Mouse (Mus musculus) limb, embryonic 13.5 days (tissue): ENCODE results near the gene Fcgrt. TPM values are rescaled to one million over a fixed set of nuclear protein-coding genes. Genes with fewer than 3 reads are reported as not detected.

Experiments
- ATAC-seq: fragments of 200-750 bp; cut with Nextera tagmentation; 2 replicates; pipeline ENCODE4 v1.8.0; 2017; ENCODE audit warnings: low read depth, moderate number of reproducible peaks, moderate TSS enrichment; ENCODE audit not compliant: low FRiP score
- H3K27ac ChIP-seq: fragments of 300-500 bp; sonication (generic); 2 replicates; pipeline ENCODE4 v1.5.1; 2015; ENCODE audit warnings: inconsistent platforms, mild to moderate bottlenecking, moderate library complexity
- H3K27me3 ChIP-seq: fragments of 300-500 bp; sonication (generic); 2 replicates; pipeline ENCODE4 v1.6.1; 2015; ENCODE audit warnings: mild to moderate bottlenecking, inconsistent platforms
- H3K36me3 ChIP-seq: fragments of 300-500 bp; sonication (generic); 2 replicates; pipeline ENCODE4 v1.6.1; 2015; ENCODE audit warnings: inconsistent platforms, mild to moderate bottlenecking, moderate library complexity
- H3K4me1 ChIP-seq: fragments of 300-500 bp; sonication (generic); 2 replicates; pipeline ENCODE4 v1.6.1; 2015; ENCODE audit warnings: inconsistent platforms
- H3K4me2 ChIP-seq: fragments of 300-500 bp; sonication (generic); replicated peaks from 2 replicates; pipeline ENCODE4 v1.6.1; 2015; ENCODE audit warnings: inconsistent platforms, mild to moderate bottlenecking, moderate library complexity
- H3K4me3 ChIP-seq: fragments of 300-500 bp; sonication (generic); 2 replicates; pipeline ENCODE4 v1.5.1; 2015; ENCODE audit warnings: moderate library complexity, mild to moderate bottlenecking, inconsistent platforms
- H3K9ac ChIP-seq: fragments of 300-500 bp; sonication (generic); 2 replicates; pipeline ENCODE4 v1.6.1; 2015; ENCODE audit warnings: mild to moderate bottlenecking, inconsistent platforms
- H3K9me3 ChIP-seq: fragments of 300-500 bp; sonication (generic); 2 replicates; pipeline ENCODE4 v1.6.1; 2016; ENCODE audit warnings: inconsistent platforms
- WGBS: fragments of 180-500 bp; shearing (Covaris S2); methylation state at CpG from one replicate; pipeline ENCODE4 v1.1.7; 2015; 5-methylcytosine and 5-hydroxymethylcytosine counted together
- polyA plus RNA-seq: library from polyadenylated mRNA; unstranded; fragments of >200 nt; fragmentation: Nextera tagmentation; extraction: Ambion mirVana; gene quantifications from 2 replicates; pipeline ENCODE4 v1.2.1, GENCODE M21; 2015

The Fcgrt gene
- polyA plus RNA-seq, 1 experiment from 2014 or later, result 44.0 TPM

- H3K9ac ChIP-seq, result no peak overlapping the region
- no peak overlapping the region for H3K4me3 ChIP-seq
- H3K4me2 ChIP-seq, result no peak overlapping the region
- no peak for ATAC-seq
- H3K27ac ChIP-seq, result no peak overlapping the region
- H3K36me3 ChIP-seq, result peaks cover 39% of the 10 kb centered on the region
- no peaks in the 10 kb centered on the region for H3K9me3 ChIP-seq
- 69% methylated on average over 8 of the region's 8 CpGs for WGBS
- peaks cover 21% of the 10 kb centered on the region for H3K27me3 ChIP-seq
- H3K4me1 ChIP-seq, result 0 out of 2 replicates have a peak, but pooled peaks cover 7% of the 10 kb centered on the region
Observed at GRCm38 (mm10) chr7:45139904-45140723, 36.5 kb upstream of the Fcgrt start.

DNA sequence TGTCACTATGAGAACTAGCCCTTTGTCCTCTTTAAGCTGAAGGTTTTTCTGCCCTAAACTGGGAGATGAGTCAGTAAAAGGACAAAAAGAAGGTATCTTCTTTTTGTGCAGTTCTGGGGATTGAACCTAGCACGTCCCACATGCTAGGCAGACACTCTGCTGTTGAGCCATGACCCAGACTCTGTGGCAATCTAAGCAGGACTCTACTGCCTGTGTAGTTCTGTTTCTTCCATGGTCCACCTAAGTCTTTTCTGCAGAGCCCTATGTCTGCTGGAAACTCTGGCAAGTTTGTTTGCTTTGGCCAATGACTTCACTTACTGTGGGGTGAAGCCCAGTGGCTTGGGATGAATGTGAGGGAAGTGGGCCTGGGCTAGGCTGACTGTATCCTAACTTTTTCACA is 34.8 kb upstream of the Fcgrt start:
- no peak overlapping the region for H3K4me3 ChIP-seq
- WGBS, result 79% methylated on average over 1 of the region's 1 CpGs
- H3K4me2 ChIP-seq, result no peak overlapping the region
- 0 out of 2 replicates have a peak overlapping the region, but pooled peaks have one; percentile 19 for H3K9ac ChIP-seq
- no peak for ATAC-seq
- H3K27me3 ChIP-seq, result peaks cover 31% of the 10 kb centered on the region
- no peaks in the 10 kb centered on the region for H3K9me3 ChIP-seq
- no peak overlapping the region for H3K27ac ChIP-seq
- 0 out of 2 replicates have a peak, but pooled peaks cover 7% of the 10 kb centered on the region for H3K4me1 ChIP-seq
- peaks cover 21% of the 10 kb centered on the region for H3K36me3 ChIP-seq

GRCm38 (mm10) chr7:45137171-45138006 is 33.7 kb upstream of the Fcgrt start:
- no peak overlapping the region for H3K4me3 ChIP-seq
- WGBS, result 81% methylated on average over 12 of the region's 12 CpGs
- no peaks in the 10 kb centered on the region for H3K9me3 ChIP-seq
- no peak for ATAC-seq
- H3K27ac ChIP-seq, result no peak overlapping the region
- no peak overlapping the region for H3K4me2 ChIP-seq
- H3K27me3 ChIP-seq, result peaks cover 31% of the 10 kb centered on the region
- no peak overlapping the region for H3K9ac ChIP-seq
- H3K4me1 ChIP-seq, result 0 out of 2 replicates have a peak, but pooled peaks cover 7% of the 10 kb centered on the region
- peaks cover 11% of the 10 kb centered on the region for H3K36me3 ChIP-seq

DNA sequence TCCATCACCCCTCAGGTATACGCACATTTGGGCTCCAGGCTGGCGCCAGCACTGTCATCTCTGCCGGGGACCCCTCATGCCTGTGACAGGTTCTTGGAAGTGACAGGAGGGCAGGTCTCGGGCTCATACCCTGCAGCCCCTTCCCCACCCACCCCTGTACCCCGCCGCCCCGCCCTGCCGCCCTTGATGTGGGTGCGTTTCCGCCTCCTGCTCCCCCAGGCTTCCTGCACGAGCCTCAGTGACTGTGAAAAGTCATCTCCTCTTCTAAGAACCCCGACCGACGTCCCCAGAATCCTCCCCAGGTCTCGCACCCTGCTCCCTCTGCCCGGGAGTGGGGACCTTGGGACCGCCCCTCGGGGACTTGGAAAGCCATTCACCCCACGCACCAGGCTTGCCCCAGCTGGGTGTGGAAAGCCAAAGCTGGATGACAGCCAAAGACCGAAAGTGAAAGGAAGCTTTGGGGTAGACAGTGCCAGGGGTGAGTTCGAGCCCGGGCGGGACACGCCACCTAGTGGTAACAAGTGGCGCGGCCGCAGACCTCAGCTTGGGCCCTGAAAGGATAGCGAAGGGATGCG is 32.4 kb upstream of the Fcgrt start, which contains the start of the genes Gm45713 and Flt3l:
Gene Gm45713, minus strand, starts transcription at position 239 of the 575 bp plus-strand sequence.
Gene Flt3l, minus strand, starts transcription at position 440 of the 575 bp plus-strand sequence.
- Histone ChIP-seq H3K27ac (no peak within 1 kb of the TSS), H3K27me3 (peaks cover 31% of the 10 kb centered on the region), H3K9me3 (no peaks in the 10 kb centered on the region), H3K4me3 (peak within 1 kb of the TSS; percentile 58), H3K4me1 (0 out of 2 replicates have a peak, but pooled peaks cover 7% of the 10 kb centered on the region), H3K4me2 (peak within 1 kb of the TSS; percentile 80), H3K9ac (peak within 1 kb of the TSS; percentile 75), H3K36me3 (no peaks in the 10 kb centered on the region; the same call in 1 of the 2 replicates)
- WGBS, result 1% methylated on average over 29 of the region's 29 CpGs
- peak; percentile 77 for ATAC-seq

GRCm38 (mm10) chr7:45135370-45135769 is 31.7 kb upstream of the Fcgrt start:
- Histone ChIP-seq H3K36me3 (no peaks in the 10 kb centered on the region), H3K27me3 (peaks cover 31% of the 10 kb centered on the region), H3K4me1 (0 out of 2 replicates have a peak, but pooled peaks cover 7% of the 10 kb centered on the region), H3K4me3 (peak overlapping the region; percentile 58), H3K27ac (no peak overlapping the region), H3K9me3 (no peaks in the 10 kb centered on the region), H3K9ac (no peak overlapping the region), H3K4me2 (peak overlapping the region; percentile 80)
- no peak for ATAC-seq
- WGBS, result 62% methylated on average over 3 of the region's 3 CpGs

- no peaks in the 10 kb centered on the region for H3K9me3 ChIP-seq
- H3K27me3 ChIP-seq, result peaks cover 31% of the 10 kb centered on the region
- ATAC-seq, result no peak
- H3K4me2 ChIP-seq, result 0 out of 2 replicates have a peak overlapping the region, but pooled peaks have one; percentile 3
- H3K4me3 ChIP-seq, result no peak overlapping the region
- H3K4me1 ChIP-seq, result peaks cover 11% of the 10 kb centered on the region
- H3K27ac ChIP-seq, result no peak overlapping the region
- no peak overlapping the region for H3K9ac ChIP-seq
- H3K36me3 ChIP-seq, result no peaks in the 10 kb centered on the region
- WGBS, result 7% methylated on average over 12 of the region's 12 CpGs
Observed at GRCm38 (mm10) chr7:45134544-45135026, 30.9 kb upstream of the Fcgrt start.

- H3K4me2 ChIP-seq, result no peak overlapping the region
- no peak for ATAC-seq
- WGBS, result 77% methylated on average over 8 of the region's 8 CpGs
- no peak overlapping the region for H3K4me3 ChIP-seq
- no peaks in the 10 kb centered on the region for H3K36me3 ChIP-seq
- H3K27me3 ChIP-seq, result peaks cover 31% of the 10 kb centered on the region
- no peaks in the 10 kb centered on the region for H3K9me3 ChIP-seq
- H3K9ac ChIP-seq, result no peak overlapping the region
- no peak overlapping the region for H3K27ac ChIP-seq
- peaks cover 17% of the 10 kb centered on the region for H3K4me1 ChIP-seq
Observed at GRCm38 (mm10) chr7:45133446-45134159, 30.0 kb upstream of the Fcgrt start.

GRCm38 (mm10) chr7:45131850-45132249 is 28.2 kb upstream of the Fcgrt start:
- ATAC-seq, result no peak
- Histone ChIP-seq H3K4me3 (no peak overlapping the region), H3K4me2 (no peak overlapping the region), H3K27me3 (peaks cover 22% of the 10 kb centered on the region), H3K27ac (no peak overlapping the region), H3K4me1 (peaks cover 24% of the 10 kb centered on the region), H3K36me3 (peaks cover 7% of the 10 kb centered on the region), H3K9ac (peak overlapping the region; percentile 32; the same call in 1 of the 2 replicates), H3K9me3 (no peaks in the 10 kb centered on the region)
- WGBS, result 83% methylated on average over 11 of the region's 11 CpGs

DNA sequence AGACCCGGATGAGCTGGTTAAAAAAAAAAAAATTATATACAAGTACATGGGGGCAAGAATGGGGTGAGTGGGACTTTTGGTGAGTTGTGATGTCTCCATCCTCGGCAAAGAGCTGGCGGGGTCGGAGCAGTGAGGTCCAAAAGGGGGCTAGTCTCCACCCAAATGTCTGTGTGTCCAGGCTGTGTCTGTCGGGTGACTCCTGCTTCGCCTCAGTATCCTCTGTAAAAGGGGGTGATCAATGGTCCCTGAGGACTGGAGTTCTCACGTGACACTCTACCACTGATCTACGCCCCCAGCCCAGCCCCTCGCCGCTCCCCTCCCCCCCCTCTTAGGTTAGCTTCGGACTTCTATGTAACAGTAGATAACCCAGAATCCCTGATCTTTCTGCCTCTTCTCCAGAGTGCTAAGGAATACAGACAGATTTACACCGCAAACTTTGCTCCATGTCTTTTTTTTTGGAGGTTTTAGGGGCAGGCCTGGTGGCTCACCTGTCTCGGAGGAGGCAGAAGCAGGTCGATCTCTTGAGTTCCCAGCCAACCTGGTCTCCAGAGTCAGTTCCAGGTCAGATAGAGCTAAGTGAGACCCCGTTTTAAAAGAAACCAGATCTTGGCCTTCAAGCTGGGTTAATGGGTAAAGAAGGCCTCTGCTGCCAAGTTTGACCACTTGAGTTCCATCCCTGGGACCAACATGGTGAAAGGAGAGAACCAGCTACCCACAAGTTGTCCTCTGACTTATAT is 26.3 kb upstream of the Fcgrt start:
- peak overlapping the region; percentile 75 for H3K9ac ChIP-seq
- peaks cover 9% of the 10 kb centered on the region; the same call in 1 of the 2 replicates for H3K27me3 ChIP-seq
- H3K4me3 ChIP-seq, result peak overlapping the region; percentile 68
- peak overlapping the region; percentile 73 for H3K4me2 ChIP-seq
- no peaks in the 10 kb centered on the region for H3K9me3 ChIP-seq
- no peak for ATAC-seq
- H3K27ac ChIP-seq, result peak overlapping the region; percentile 92; the same call in 1 of the 2 replicates
- H3K4me1 ChIP-seq, result peaks cover 36% of the 10 kb centered on the region
- WGBS, result 62% methylated on average over 15 of the region's 15 CpGs
- peaks cover 26% of the 10 kb centered on the region for H3K36me3 ChIP-seq

DNA sequence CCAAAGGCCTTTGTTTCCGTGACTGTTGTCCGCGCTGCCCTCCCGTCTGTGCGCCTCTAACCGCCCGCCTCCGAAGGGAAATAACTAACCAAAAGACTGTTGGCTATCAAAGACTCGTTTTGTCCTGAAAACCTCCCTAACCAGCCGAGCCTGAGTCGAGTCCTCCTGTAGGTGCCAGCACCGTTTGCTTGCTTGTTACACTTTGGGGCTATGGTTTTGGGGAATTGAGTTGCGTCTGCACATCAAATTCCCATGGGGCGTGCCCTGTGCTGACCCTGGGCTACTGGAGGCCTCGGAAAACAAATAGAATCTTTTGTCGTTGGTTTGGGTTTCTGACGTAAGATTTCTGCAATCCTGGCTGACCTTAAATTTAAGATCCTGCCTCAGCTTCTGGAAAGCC is 25.7 kb upstream of the Fcgrt start:
- H3K9ac ChIP-seq, result peak overlapping the region; percentile 75
- H3K9me3 ChIP-seq, result no peaks in the 10 kb centered on the region
- ATAC-seq, result no peak
- 2% methylated on average over 17 of the region's 17 CpGs for WGBS
- peak overlapping the region; percentile 68 for H3K4me3 ChIP-seq
- H3K27ac ChIP-seq, result peak overlapping the region; percentile 92
- H3K4me1 ChIP-seq, result peaks cover 40% of the 10 kb centered on the region
- H3K36me3 ChIP-seq, result peaks cover 29% of the 10 kb centered on the region
- H3K27me3 ChIP-seq, result peaks cover 3% of the 10 kb centered on the region; the same call in 1 of the 2 replicates
- H3K4me2 ChIP-seq, result peak overlapping the region; percentile 73
